Mouse (Mus musculus): ENCODE measurements around the gene Jpt1. TPM values are rescaled to one million over a fixed set of nuclear protein-coding genes. Genes with fewer than 3 reads are reported as not detected.

Gene Jpt1
- polyA plus RNA-seq, 1 experiment from 2014 or later = 954 TPM

- no peak overlapping the region for H3K9ac ChIP-seq (ENCODE audit: low read length)
- no peaks in the 10 kb centered on the region for H3K36me3 ChIP-seq (ENCODE audit: control insufficient read depth, insufficient read depth, low read length)
- no peak overlapping the region for H3K4me3 ChIP-seq (ENCODE audit: low read depth, low read length)
- no peak for DNase-seq (ENCODE audit: low spot score, missing footprints)
- H3K4me1 ChIP-seq (ENCODE audit: control insufficient read depth, insufficient read depth, low read length) = peaks cover 5% of the 10 kb centered on the region
- H3K27me3 ChIP-seq (ENCODE audit: control insufficient read depth, insufficient read depth, low read length) = no peaks in the 10 kb centered on the region
- WGBS = 89% methylated on average over 5 of the region's 5 CpGs
- no peak overlapping the region for H3K27ac ChIP-seq (ENCODE audit: low read depth, low read length)
- no peaks in the 10 kb centered on the region for H3K9me3 ChIP-seq (ENCODE audit: control insufficient read depth, low read length)
- ATAC-seq (ENCODE audit: low FRiP score) = no peak
- no peak overlapping the region for H3K4me2 ChIP-seq
Observed at GRCm38 (mm10) chr11:115516942-115517341, 2.8 kb upstream of the Jpt1 start.

GRCm38 (mm10) chr11:115515021-115515420, 834 bp upstream of the Jpt1 start:
- 81% methylated on average over 6 of the region's 6 CpGs for WGBS
- Histone ChIP-seq H3K27me3 (ENCODE audit: control insufficient read depth, insufficient read depth, low read length) (no peaks in the 10 kb centered on the region), H3K9ac (ENCODE audit: low read length) (no peak overlapping the region), H3K9me3 (ENCODE audit: control insufficient read depth, low read length) (no peaks in the 10 kb centered on the region), H3K36me3 (ENCODE audit: control insufficient read depth, insufficient read depth, low read length) (no peaks in the 10 kb centered on the region), H3K4me3 (ENCODE audit: low read depth, low read length) (no peak overlapping the region), H3K4me1 (ENCODE audit: control insufficient read depth, insufficient read depth, low read length) (peaks cover 24% of the 10 kb centered on the region), H3K27ac (ENCODE audit: low read depth, low read length) (no peak overlapping the region), H3K4me2 (no peak overlapping the region)
- ATAC-seq (ENCODE audit: low FRiP score) = no peak
- DNase-seq (ENCODE audit: low spot score, missing footprints) = no peak

GRCm38 (mm10) chr11:115513271-115514237, 633 bp downstream of the Jpt1 start:
- Histone ChIP-seq H3K4me1 (ENCODE audit: control insufficient read depth, insufficient read depth, low read length) (peaks cover 27% of the 10 kb centered on the region), H3K4me3 (ENCODE audit: low read depth, low read length) (peak overlapping the region; percentile 93), H3K9me3 (ENCODE audit: control insufficient read depth, low read length) (no peaks in the 10 kb centered on the region), H3K4me2 (peak overlapping the region; percentile 70), H3K9ac (ENCODE audit: low read length) (peak overlapping the region; percentile 97), H3K27me3 (ENCODE audit: control insufficient read depth, insufficient read depth, low read length) (no peaks in the 10 kb centered on the region), H3K36me3 (ENCODE audit: control insufficient read depth, insufficient read depth, low read length) (no peaks in the 10 kb centered on the region), H3K27ac (ENCODE audit: low read depth, low read length) (peak overlapping the region; percentile 55)
- DNase-seq (ENCODE audit: low spot score, missing footprints) (peak; percentile 96), ATAC-seq (ENCODE audit: low FRiP score) (peak; percentile 56)
- under 1% methylated on average over 57 of the region's 57 CpGs for WGBS

DNA sequence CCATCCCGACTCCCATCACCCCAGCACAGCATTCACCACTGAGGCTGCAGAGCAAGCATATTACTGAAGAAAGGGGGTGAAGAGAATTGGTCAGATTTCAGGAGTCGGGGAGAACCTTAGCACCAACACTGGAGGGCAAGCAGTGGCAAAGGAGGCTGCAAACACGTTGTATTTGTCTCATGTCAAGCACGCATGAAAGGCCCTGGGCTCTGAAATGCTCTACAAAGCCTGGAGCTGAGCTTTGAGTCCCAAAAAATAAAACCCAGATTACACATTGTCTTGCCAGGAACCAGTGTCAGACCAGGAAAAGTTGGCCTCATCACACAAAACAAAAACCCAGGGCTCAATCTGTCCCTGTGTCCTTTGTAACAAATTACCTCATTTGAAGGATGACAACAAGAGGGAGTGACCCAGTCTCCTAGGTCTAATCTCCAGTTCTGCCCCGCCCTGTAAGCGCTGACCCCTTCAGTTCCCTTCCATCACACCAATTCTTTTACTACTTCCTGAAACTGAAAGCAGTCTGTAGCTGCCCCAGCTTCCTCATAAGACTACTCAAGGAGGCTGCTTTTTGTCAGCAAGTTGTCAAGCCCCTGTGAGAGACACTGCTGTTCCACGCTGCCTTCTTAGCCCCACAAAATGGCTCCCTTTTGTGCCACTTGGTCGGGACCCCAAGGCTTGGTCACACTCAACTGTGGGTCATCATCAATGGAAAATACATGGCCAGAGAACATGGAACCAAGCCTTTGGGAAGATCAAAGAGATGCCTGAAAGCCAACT, 1.6 kb downstream of the Jpt1 start:
- no peak for ATAC-seq (ENCODE audit: low FRiP score)
- peak overlapping the region; percentile 55; the same call in 1 of the 2 replicates for H3K27ac ChIP-seq (ENCODE audit: low read depth, low read length)
- peaks cover 35% of the 10 kb centered on the region for H3K4me1 ChIP-seq (ENCODE audit: control insufficient read depth, insufficient read depth, low read length)
- peak overlapping the region; percentile 93 for H3K4me3 ChIP-seq (ENCODE audit: low read depth, low read length)
- peak; percentile 94 for DNase-seq (ENCODE audit: low spot score, missing footprints)
- H3K4me2 ChIP-seq = peak overlapping the region; percentile 70
- H3K9ac ChIP-seq (ENCODE audit: low read length) = peak overlapping the region; percentile 97
- H3K9me3 ChIP-seq (ENCODE audit: control insufficient read depth, low read length) = no peaks in the 10 kb centered on the region
- 24% methylated on average over 8 of the region's 8 CpGs for whole genome bisulfite sequencing
- no peaks in the 10 kb centered on the region for H3K27me3 ChIP-seq (ENCODE audit: control insufficient read depth, insufficient read depth, low read length)
- no peaks in the 10 kb centered on the region for H3K36me3 ChIP-seq (ENCODE audit: control insufficient read depth, insufficient read depth, low read length)

GRCm38 (mm10) chr11:115512004-115512403, 2.2 kb downstream of the Jpt1 start:
- H3K36me3 ChIP-seq (ENCODE audit: control insufficient read depth, insufficient read depth, low read length) = no peaks in the 10 kb centered on the region
- ATAC-seq (ENCODE audit: low FRiP score) (no peak), DNase-seq (ENCODE audit: low spot score, missing footprints) (no peak)
- peak overlapping the region; percentile 93 for H3K4me3 ChIP-seq (ENCODE audit: low read depth, low read length)
- H3K9me3 ChIP-seq (ENCODE audit: control insufficient read depth, low read length) = no peaks in the 10 kb centered on the region
- WGBS = 54% methylated on average over 3 of the region's 3 CpGs
- H3K4me2 ChIP-seq = peak overlapping the region; percentile 70
- no peaks in the 10 kb centered on the region for H3K27me3 ChIP-seq (ENCODE audit: control insufficient read depth, insufficient read depth, low read length)
- H3K9ac ChIP-seq (ENCODE audit: low read length) = peak overlapping the region; percentile 97
- peaks cover 40% of the 10 kb centered on the region for H3K4me1 ChIP-seq (ENCODE audit: control insufficient read depth, insufficient read depth, low read length)
- H3K27ac ChIP-seq (ENCODE audit: low read depth, low read length) = no peak overlapping the region

- Histone ChIP-seq H3K27me3 (ENCODE audit: control insufficient read depth, insufficient read depth, low read length) (no peaks in the 10 kb centered on the region), H3K4me1 (ENCODE audit: control insufficient read depth, insufficient read depth, low read length) (peaks cover 45% of the 10 kb centered on the region), H3K36me3 (ENCODE audit: control insufficient read depth, insufficient read depth, low read length) (no peaks in the 10 kb centered on the region), H3K9me3 (ENCODE audit: control insufficient read depth, low read length) (no peaks in the 10 kb centered on the region), H3K4me3 (ENCODE audit: low read depth, low read length) (peak overlapping the region; percentile 93), H3K27ac (ENCODE audit: low read depth, low read length) (no peak overlapping the region), H3K4me2 (peak overlapping the region; percentile 70), H3K9ac (ENCODE audit: low read length) (peak overlapping the region; percentile 97)
- WGBS = 87% methylated on average over 2 of the region's 2 CpGs
- ATAC-seq (ENCODE audit: low FRiP score) (no peak), DNase-seq (ENCODE audit: low spot score, missing footprints) (no peak)
Observed at GRCm38 (mm10) chr11:115511121-115511520, 3.1 kb downstream of the Jpt1 start.

- Histone ChIP-seq H3K36me3 (ENCODE audit: control insufficient read depth, insufficient read depth, low read length) (no peaks in the 10 kb centered on the region), H3K27me3 (ENCODE audit: control insufficient read depth, insufficient read depth, low read length) (no peaks in the 10 kb centered on the region), H3K4me3 (ENCODE audit: low read depth, low read length) (peak overlapping the region; percentile 93; the same call in 1 of the 2 replicates), H3K9ac (ENCODE audit: low read length) (peak overlapping the region; percentile 97), H3K4me1 (ENCODE audit: control insufficient read depth, insufficient read depth, low read length) (peaks cover 46% of the 10 kb centered on the region), H3K9me3 (ENCODE audit: control insufficient read depth, low read length) (no peaks in the 10 kb centered on the region), H3K27ac (ENCODE audit: low read depth, low read length) (no peak overlapping the region), H3K4me2 (peak overlapping the region; percentile 70)
- ATAC-seq (ENCODE audit: low FRiP score) = no peak
- no peak for DNase-seq (ENCODE audit: low spot score, missing footprints)
- WGBS = 78% methylated on average over 5 of the region's 5 CpGs
Observed at GRCm38 (mm10) chr11:115510507-115510888, 3.7 kb downstream of the Jpt1 start.

DNA sequence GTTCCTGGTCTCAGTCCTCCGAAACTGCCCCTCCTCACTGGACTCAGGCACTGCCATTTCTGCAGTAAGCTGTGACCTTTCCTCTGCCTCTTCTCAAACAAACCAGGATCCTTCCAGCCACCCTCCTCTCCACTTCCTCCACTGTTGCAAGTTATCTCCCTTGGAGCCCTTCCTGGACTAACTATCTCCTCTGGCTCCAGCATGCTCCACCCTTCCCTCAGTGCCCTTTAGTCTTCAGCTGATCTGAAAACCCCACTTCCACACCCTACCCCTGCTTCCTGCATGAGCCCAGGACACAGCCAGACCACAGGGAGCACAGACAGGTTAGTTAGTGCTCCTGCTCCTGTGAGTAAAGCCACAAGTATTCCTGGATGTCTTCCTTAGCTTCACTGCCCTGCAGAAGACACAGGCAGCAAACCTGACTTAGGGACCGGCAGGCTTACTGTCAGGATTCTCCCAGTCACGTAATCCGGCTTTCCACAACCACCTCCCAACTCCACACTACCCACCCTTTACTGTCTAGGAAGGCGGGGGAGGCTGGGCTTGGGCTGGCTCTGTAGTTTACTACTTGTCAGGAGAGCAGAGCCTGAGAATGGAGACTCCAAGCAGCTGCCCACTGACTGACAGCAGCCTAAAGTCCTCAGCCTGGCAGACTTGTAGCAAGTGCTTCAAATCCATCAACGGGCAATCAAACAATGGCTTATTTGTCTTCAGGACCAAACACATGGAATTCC, 4.2 kb downstream of the Jpt1 start:
- 47% methylated on average over 6 of the region's 6 CpGs for WGBS
- no peaks in the 10 kb centered on the region for H3K36me3 ChIP-seq (ENCODE audit: control insufficient read depth, insufficient read depth, low read length)
- no peaks in the 10 kb centered on the region for H3K27me3 ChIP-seq (ENCODE audit: control insufficient read depth, insufficient read depth, low read length)
- no peak overlapping the region for H3K27ac ChIP-seq (ENCODE audit: low read depth, low read length)
- H3K9ac ChIP-seq (ENCODE audit: low read length) = no peak overlapping the region
- peaks cover 46% of the 10 kb centered on the region for H3K4me1 ChIP-seq (ENCODE audit: control insufficient read depth, insufficient read depth, low read length)
- no peak overlapping the region for H3K4me3 ChIP-seq (ENCODE audit: low read depth, low read length)
- peak overlapping the region; percentile 70 for H3K4me2 ChIP-seq
- no peak for ATAC-seq (ENCODE audit: low FRiP score)
- DNase-seq (ENCODE audit: low spot score, missing footprints) = no peak
- no peaks in the 10 kb centered on the region for H3K9me3 ChIP-seq (ENCODE audit: control insufficient read depth, low read length)
